Mouse (Mus musculus): ENCODE data around the gene Cxcr5.

GRCm38 (mm10) chr9:44589095-44589494, 27.4 kb upstream of the Cxcr5 start:
- no peak for TF ChIP-seq GATA1 (IDR thresholded peaks at IDR 0.05; ENCODE audit: low read length)
- no peak for TF ChIP-seq TAL1 (IDR thresholded peaks at IDR 0.05; ENCODE audit: low read length)
